Mouse (Mus musculus) embryonic facial prominence, embryonic 12.5 days (tissue): ENCODE measurements around the gene Psmg4. TPM values are rescaled to one million over a fixed set of nuclear protein-coding genes. Genes with fewer than 3 reads are reported as not detected.

Source experiments
- ATAC-seq: fragments of 200-750 bp; cut with Nextera tagmentation; 2 replicates; pipeline ENCODE4 v1.8.0; 2017; ENCODE audit not compliant: insufficient number of reproducible peaks, insufficient read depth, low FRiP score, low TSS enrichment
- H3K27ac ChIP-seq: fragments of 300-500 bp; sonication (generic); 2 replicates; pipeline ENCODE4 v1.5.1; 2016; ENCODE audit warnings: mild to moderate bottlenecking
- H3K27me3 ChIP-seq: fragments of 300-500 bp; sonication (generic); 2 replicates; pipeline ENCODE4 v1.6.1; 2016; ENCODE audit warnings: mild to moderate bottlenecking, moderate library complexity
- H3K36me3 ChIP-seq: fragments of 300-500 bp; sonication (generic); 2 replicates; pipeline ENCODE4 v1.6.1; 2016; ENCODE audit warnings: mild to moderate bottlenecking
- H3K4me1 ChIP-seq: fragments of 300-500 bp; sonication (generic); 2 replicates; pipeline ENCODE4 v1.6.1; 2016
- H3K4me2 ChIP-seq: fragments of 300-500 bp; sonication (generic); replicated peaks from 2 replicates; pipeline ENCODE4 v1.6.1; 2016; ENCODE audit warnings: mild to moderate bottlenecking, moderate library complexity
- H3K4me3 ChIP-seq: fragments of 300-500 bp; sonication (generic); 2 replicates; pipeline ENCODE4 v1.5.1; 2016; ENCODE audit warnings: mild to moderate bottlenecking
- H3K9ac ChIP-seq: fragments of 300-500 bp; sonication (generic); 2 replicates; pipeline ENCODE4 v1.6.1; 2016; ENCODE audit warnings: mild to moderate bottlenecking, moderate library complexity
- H3K9me3 ChIP-seq: fragments of 300-500 bp; sonication (generic); 2 replicates; pipeline ENCODE4 v1.6.1; 2016; ENCODE audit warnings: mild to moderate bottlenecking, moderate library complexity
- WGBS: fragments of 180-500 bp; shearing (Covaris S2); methylation state at CpG from one replicate; pipeline ENCODE4 v1.1.7; 2016; 5-methylcytosine and 5-hydroxymethylcytosine counted together
- polyA plus RNA-seq: library from polyadenylated mRNA; unstranded; fragments of >200 nt; fragmentation: Nextera tagmentation; extraction: Ambion mirVana; gene quantifications from 2 replicates; pipeline ENCODE4 v1.2.1, GENCODE M21; 2016

Psmg4 gene
- polyA plus RNA-seq, 1 experiment from 2014 or later, result 111 TPM

DNA sequence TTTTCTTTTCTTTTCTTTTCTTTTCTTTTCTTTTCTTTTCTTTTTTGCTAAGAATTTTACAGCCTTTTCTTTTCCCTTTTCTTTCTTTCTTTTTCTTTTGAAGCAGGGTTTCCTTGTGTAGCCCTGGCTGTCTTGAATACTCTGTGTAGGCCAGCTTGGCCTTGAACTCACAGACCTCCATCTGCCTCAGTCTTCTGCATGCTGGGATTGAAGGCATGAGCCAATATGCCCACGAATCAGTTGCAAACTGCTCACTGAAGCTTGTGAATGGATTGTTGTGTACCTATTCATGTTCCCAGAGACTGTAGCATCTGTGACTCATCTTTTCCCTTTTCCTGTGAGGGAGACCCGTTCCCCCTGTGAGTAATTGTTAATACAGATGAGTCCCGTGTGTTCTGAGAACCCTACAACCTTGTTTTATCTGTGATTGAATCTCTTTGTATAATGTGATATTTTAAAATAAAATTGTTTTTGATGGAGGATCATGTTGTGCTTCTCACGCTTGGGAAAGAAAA lies 48.6 kb downstream of the Psmg4 start:
- Histone ChIP-seq H3K4me2 (no peak overlapping the region), H3K4me1 (no peaks in the 10 kb centered on the region), H3K4me3 (no peak overlapping the region), H3K36me3 (no peaks in the 10 kb centered on the region), H3K27me3 (no peaks in the 10 kb centered on the region), H3K27ac (no peak overlapping the region), H3K9ac (no peak overlapping the region), H3K9me3 (no peaks in the 10 kb centered on the region)
- no peak for ATAC-seq
- WGBS, result 58% methylated on average over 4 of the region's 4 CpGs

DNA sequence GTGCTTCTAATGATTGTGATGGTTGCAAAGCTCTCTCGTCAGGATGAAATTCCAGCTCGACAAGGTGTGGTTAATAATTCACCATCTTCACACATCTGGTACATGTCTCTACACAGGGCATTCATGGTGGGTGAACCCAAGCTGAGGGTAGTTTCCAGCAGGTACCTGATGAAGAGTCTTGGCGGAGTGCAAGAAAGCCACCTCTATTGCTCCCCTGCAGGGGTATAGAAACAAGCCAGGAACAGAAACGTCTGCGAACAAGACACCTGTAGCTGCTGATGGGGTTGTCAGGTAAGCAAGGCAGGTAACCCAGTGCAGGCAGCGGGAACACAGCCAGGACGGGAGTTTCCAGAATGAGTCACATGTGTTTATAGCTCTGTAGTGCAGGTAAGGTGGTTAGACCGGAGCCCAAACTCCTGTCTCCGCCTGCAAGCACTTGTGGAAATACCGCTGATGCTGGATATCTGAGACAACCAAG lies 50.0 kb downstream of the Psmg4 start:
- no peak for ATAC-seq
- Histone ChIP-seq H3K9me3 (no peaks in the 10 kb centered on the region), H3K4me1 (no peaks in the 10 kb centered on the region), H3K27me3 (no peaks in the 10 kb centered on the region), H3K4me3 (no peak overlapping the region), H3K9ac (no peak overlapping the region), H3K36me3 (no peaks in the 10 kb centered on the region), H3K4me2 (no peak overlapping the region), H3K27ac (no peak overlapping the region)
- WGBS, result 64% methylated on average over 10 of the region's 10 CpGs

DNA sequence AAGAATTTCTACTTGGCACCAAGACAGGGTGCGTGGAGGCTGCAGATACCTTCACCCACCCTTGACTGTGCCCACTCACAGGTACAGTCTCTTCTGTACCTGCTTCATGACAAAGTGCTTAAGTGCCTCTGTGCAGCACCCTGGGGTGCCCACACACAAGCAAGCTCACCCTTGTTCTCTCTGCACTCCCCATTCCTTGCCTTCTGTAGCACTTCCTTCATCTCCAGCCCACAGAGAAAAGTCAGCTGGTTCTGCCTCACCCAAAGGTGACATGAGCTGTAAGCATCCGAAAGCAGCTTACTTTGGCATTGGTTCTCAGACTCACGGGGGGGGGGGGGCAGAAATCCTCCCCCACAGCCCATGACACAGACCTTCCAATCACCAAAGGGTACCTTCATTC lies 52.1 kb downstream of the Psmg4 start:
- WGBS, result 75% methylated on average over 3 of the region's 3 CpGs
- H3K4me3 ChIP-seq, result no peak overlapping the region
- no peak for ATAC-seq
- H3K9me3 ChIP-seq, result no peaks in the 10 kb centered on the region
- H3K27ac ChIP-seq, result no peak overlapping the region
- no peaks in the 10 kb centered on the region for H3K36me3 ChIP-seq
- no peak overlapping the region for H3K4me2 ChIP-seq
- H3K4me1 ChIP-seq, result no peaks in the 10 kb centered on the region
- H3K27me3 ChIP-seq, result no peaks in the 10 kb centered on the region
- no peak overlapping the region for H3K9ac ChIP-seq

DNA sequence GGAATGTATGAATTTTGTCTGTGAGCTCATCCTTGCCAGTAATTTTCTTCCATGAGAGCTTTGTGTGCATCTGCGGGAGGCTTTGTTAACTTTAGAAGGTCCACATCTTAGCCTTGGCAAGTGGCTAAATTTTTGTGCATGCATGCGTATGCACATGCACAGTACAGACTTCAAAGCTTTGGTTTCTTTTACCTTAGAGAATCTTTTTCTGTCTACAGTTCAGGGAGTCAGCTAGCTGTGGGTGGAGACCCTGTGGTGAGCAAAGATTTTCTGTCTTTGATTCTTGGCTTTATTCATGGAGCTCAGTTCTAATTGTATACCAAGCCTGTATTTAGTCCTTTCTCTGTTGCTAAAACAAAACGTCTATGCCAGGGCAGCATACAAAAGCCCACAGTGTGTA lies 56.0 kb downstream of the Psmg4 start:
- Histone ChIP-seq H3K27ac (no peak overlapping the region), H3K36me3 (no peaks in the 10 kb centered on the region), H3K27me3 (no peaks in the 10 kb centered on the region), H3K9me3 (no peaks in the 10 kb centered on the region), H3K4me1 (no peaks in the 10 kb centered on the region), H3K4me3 (no peak overlapping the region), H3K9ac (no peak overlapping the region), H3K4me2 (no peak overlapping the region)
- 73% methylated on average over 3 of the region's 3 CpGs for WGBS
- no peak for ATAC-seq

DNA sequence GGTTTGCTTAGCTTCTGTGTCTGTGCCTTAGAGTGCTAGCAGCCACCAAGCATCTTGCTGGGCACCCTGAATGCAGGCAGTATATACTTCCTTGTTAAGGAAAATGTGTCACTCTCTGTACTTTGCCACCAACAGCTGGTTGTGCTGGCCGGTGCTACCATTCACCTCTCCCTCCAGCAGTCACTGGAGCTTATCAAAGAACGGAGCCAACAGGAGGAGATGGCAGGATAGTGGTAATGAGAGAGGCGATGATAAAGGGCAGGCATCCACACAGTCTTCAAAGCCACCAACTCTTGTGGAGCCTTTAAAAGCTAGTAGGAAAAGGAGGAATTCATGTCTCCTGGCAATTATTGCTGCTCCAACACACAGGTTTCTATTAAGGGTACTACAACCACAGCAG lies 57.0 kb downstream of the Psmg4 start:
- no peak for ATAC-seq
- Histone ChIP-seq H3K27me3 (no peaks in the 10 kb centered on the region), H3K9me3 (no peaks in the 10 kb centered on the region), H3K9ac (no peak overlapping the region), H3K36me3 (no peaks in the 10 kb centered on the region), H3K4me2 (no peak overlapping the region), H3K4me3 (no peak overlapping the region), H3K27ac (no peak overlapping the region), H3K4me1 (0 out of 2 replicates have a peak, but pooled peaks cover 4% of the 10 kb centered on the region)
- WGBS, result 88% methylated on average over 3 of the region's 3 CpGs

DNA sequence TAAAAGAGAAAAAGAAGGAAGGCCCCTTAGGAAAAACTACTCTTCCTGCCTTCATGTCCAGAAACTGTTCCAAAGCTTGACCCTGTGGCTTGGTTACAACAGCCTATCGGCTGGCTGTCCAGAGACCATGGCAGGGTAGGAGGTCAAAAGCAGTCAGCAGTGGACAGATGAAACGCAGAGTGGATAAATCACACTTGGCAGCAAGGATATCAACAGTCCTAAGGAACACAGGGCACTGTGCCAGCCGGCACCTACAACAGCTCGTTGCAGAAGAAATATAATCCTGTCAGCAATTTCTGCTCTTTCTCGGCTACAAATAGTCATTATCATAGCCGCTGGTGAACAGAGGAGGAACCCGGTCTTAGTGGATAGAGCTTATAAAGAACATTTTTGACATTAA lies 60.2 kb downstream of the Psmg4 start:
- H3K36me3 ChIP-seq, result no peaks in the 10 kb centered on the region

DNA sequence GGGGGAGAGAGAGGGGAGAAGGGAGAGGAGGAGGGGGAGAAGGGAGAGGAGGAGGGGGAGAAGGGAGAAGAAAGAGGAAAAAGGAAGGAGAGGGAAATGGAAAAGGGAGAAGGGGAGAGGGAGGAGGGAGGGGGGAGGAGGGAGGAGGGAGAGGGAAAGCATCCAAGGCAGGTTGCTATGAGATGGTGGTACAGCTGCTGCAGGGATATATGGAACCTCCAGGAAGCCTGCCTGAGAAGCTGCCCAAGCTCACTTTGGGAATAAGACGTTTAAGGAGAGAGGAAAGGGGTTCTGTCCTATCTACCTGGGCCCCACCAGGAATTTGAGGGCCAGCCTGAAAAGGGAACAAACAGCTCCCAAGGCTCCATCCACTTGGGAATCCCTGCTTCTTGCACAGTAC lies 64.2 kb downstream of the Psmg4 start:
- no peaks in the 10 kb centered on the region for H3K9me3 ChIP-seq
- no peak overlapping the region for H3K4me3 ChIP-seq
- H3K9ac ChIP-seq, result no peak overlapping the region
- ATAC-seq, result no peak
- no peak overlapping the region for H3K27ac ChIP-seq
- 0 out of 2 replicates have a peak, but pooled peaks cover 4% of the 10 kb centered on the region for H3K4me1 ChIP-seq
- H3K27me3 ChIP-seq, result no peaks in the 10 kb centered on the region
- 14% methylated on average over 1 of the region's 1 CpGs for WGBS
- no peak overlapping the region for H3K4me2 ChIP-seq
- no peaks in the 10 kb centered on the region for H3K36me3 ChIP-seq

More for the DNA sequence above, 60.2 kb downstream of the Psmg4 start:
- no peak overlapping the region for H3K9ac ChIP-seq
- H3K4me1 ChIP-seq, result 0 out of 2 replicates have a peak, but pooled peaks cover 4% of the 10 kb centered on the region
- no peaks in the 10 kb centered on the region for H3K9me3 ChIP-seq
- no peak overlapping the region for H3K4me2 ChIP-seq
- no peak for ATAC-seq
- no peaks in the 10 kb centered on the region for H3K27me3 ChIP-seq
- H3K27ac ChIP-seq, result no peak overlapping the region
- H3K4me3 ChIP-seq, result no peak overlapping the region
- 51% methylated on average over 7 of the region's 7 CpGs for WGBS

Other genes with a start within 250 kb of the Psmg4 start
- gene Nqo2, start 198.3 kb upstream of the Psmg4 start, polyA plus RNA-seq, result 15.5 and 15.8 TPM in 2 replicates
- 16.4 and 16.5 TPM in 2 replicates for gene Ripk1, start 160.6 kb upstream of the Psmg4 start, polyA plus RNA-seq
- 57.0 and 61.2 TPM in 2 replicates for gene Serpinb6a, start 160.2 kb upstream of the Psmg4 start, polyA plus RNA-seq
- gene Bphl, start 125.4 kb upstream of the Psmg4 start, polyA plus RNA-seq, result 40.2 and 43.9 TPM in 2 replicates
- gene Tubb2a, start 85.0 kb upstream of the Psmg4 start, polyA plus RNA-seq, result 162 and 188 TPM in 2 replicates
- gene Tubb2b, start 32.5 kb upstream of the Psmg4 start, polyA plus RNA-seq, result 66.5 and 77.7 TPM in 2 replicates
- gene Slc22a23, start 182.2 kb downstream of the Psmg4 start, polyA plus RNA-seq, result 5.5 and 6.1 TPM in 2 replicates